Mouse (Mus musculus): ENCODE measurements at regions not wholly inside any gene's neighbourhood (a gene's known extent, or its start where the extent isn't known, plus 50 kb on each side); places are given as distances from the start of the nearest gene placed in this dataset.

DNA sequence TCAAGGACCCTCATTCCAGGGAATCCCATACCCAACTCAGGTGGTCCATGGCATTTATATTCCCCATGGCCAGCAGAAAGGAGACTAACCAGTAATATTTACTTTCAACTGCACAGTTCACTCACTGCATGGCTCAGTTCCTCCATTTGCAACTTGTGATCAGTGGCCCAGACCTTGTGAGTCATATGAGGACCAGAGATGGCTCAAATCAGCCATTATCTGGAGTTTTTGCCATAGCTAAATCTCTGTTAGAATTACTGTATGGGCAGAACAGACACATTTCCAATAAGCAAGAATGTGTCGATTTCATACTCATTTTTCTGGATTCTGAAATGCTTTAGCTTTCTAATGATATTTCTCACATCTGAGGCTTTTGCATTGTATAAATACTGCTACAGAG lies 894.4 kb upstream of the Lrrc6 start:
- Histone ChIP-seq H3K4me2 (ENCODE audit: low read depth, low read length) (no peak overlapping the region), H3K36me3 (replicated peaks; ENCODE audit: control insufficient read depth, insufficient read depth, low read depth, low read length) (no peaks in the 10 kb centered on the region), H3K9ac (replicated peaks; ENCODE audit: low read length) (no peak overlapping the region), H3K4me1 (ENCODE audit: control insufficient read depth, insufficient read depth, low read length) (no peaks in the 10 kb centered on the region), H3K4me3 (ENCODE audit: low read depth, low read length) (no peak overlapping the region), H3K27ac (replicated peaks; ENCODE audit: low read depth, low read length) (no peak overlapping the region), H3K27me3 (ENCODE audit: control insufficient read depth, insufficient read depth, low read length) (no peaks in the 10 kb centered on the region), H3K9me3 (replicated peaks; ENCODE audit: control insufficient read depth, low read length) (no peaks in the 10 kb centered on the region)
- DNase-seq (ENCODE audit: low spot score) (no peak), ATAC-seq (replicated peaks; ENCODE audit: insufficient number of reproducible peaks, low FRiP score, low TSS enrichment, low read depth) (no peak)
- 88% methylated on average over 1 of the region's 1 CpGs for WGBS

DNA sequence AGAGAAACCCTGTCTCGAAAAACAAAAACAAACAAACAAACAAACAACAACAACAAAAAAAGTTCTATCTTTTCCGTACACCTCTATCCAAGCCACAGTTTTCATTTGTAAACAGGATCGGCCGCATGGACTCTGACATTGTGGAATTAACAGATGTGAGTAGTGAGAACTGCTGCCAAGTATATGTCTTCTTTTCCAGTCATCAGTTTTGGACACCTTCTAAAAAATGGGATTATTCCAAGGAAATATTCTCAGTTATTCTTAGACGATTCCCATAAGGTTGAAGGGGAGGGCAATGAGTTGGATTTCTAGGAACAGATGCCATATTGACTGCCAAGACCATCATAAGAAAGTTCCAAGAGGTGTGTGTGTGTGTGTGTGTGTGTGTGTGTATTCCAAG lies 891.2 kb upstream of the Lrrc6 start:
- Histone ChIP-seq H3K9me3 (replicated peaks; ENCODE audit: control insufficient read depth, low read length) (no peaks in the 10 kb centered on the region), H3K9ac (replicated peaks; ENCODE audit: low read length) (no peak overlapping the region), H3K27me3 (ENCODE audit: control insufficient read depth, insufficient read depth, low read length) (no peaks in the 10 kb centered on the region), H3K36me3 (replicated peaks; ENCODE audit: control insufficient read depth, insufficient read depth, low read depth, low read length) (no peaks in the 10 kb centered on the region), H3K27ac (replicated peaks; ENCODE audit: low read depth, low read length) (no peak overlapping the region), H3K4me3 (ENCODE audit: low read depth, low read length) (no peak overlapping the region), H3K4me1 (ENCODE audit: control insufficient read depth, insufficient read depth, low read length) (no peaks in the 10 kb centered on the region), H3K4me2 (ENCODE audit: low read depth, low read length) (no peak overlapping the region)
- no peak for ATAC-seq (replicated peaks; ENCODE audit: insufficient number of reproducible peaks, low FRiP score, low TSS enrichment, low read depth)
- WGBS, result 92% methylated on average over 5 of the region's 5 CpGs
- DNase-seq (ENCODE audit: low spot score), result no peak

DNA sequence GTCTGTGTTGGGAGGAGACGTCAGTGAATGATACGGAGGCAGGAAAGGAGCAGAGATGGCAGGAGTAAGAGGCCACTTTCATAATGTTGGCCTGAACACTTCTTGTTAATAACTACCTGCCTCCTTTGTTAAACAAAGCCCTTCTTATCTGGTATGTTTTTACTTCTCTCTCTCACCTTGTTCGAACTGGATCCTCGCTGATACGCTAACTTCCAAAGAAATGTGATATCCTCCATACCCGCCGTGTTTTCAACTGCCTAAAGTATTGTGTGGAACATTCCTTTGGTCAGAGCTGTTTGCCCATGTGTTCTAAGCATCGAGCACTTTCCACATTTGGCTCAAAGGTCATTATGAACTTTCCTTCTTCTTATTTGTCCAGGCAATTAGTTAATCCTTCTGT lies 887.8 kb upstream of the Lrrc6 start:
- ATAC-seq (replicated peaks; ENCODE audit: insufficient number of reproducible peaks, low FRiP score, low TSS enrichment, low read depth), result no peak
- no peak for DNase-seq (ENCODE audit: low spot score)
- H3K36me3 ChIP-seq (replicated peaks; ENCODE audit: control insufficient read depth, insufficient read depth, low read depth, low read length), result no peaks in the 10 kb centered on the region
- H3K27me3 ChIP-seq (ENCODE audit: control insufficient read depth, insufficient read depth, low read length), result no peaks in the 10 kb centered on the region
- no peak overlapping the region for H3K27ac ChIP-seq (replicated peaks; ENCODE audit: low read depth, low read length)
- no peaks in the 10 kb centered on the region for H3K4me1 ChIP-seq (ENCODE audit: control insufficient read depth, insufficient read depth, low read length)
- H3K9me3 ChIP-seq (replicated peaks; ENCODE audit: control insufficient read depth, low read length), result no peaks in the 10 kb centered on the region
- no peak overlapping the region for H3K4me2 ChIP-seq (ENCODE audit: low read depth, low read length)
- 51% methylated on average over 8 of the region's 8 CpGs for WGBS
- H3K9ac ChIP-seq (replicated peaks; ENCODE audit: low read length), result no peak overlapping the region
- no peak overlapping the region for H3K4me3 ChIP-seq (ENCODE audit: low read depth, low read length)

DNA sequence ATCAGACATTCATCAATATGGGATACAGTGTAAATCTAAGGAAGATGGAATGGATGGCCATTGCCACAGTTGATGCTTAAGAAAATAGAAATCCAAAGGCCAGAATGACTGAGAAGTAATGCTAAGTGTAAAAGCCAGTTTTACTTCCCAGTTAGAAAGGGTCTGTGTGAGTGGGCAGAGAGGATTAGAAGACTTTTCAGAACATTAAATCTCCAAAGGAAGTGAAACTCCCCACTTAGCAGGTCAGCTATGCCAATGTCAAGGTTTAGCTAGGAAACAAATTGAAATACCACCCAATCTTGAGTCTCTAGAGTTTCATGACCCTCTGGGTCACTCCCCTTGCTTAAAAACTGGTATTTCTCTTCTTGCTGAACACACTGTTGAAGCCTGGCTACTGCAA lies 886.2 kb upstream of the Lrrc6 start:
- Histone ChIP-seq H3K27me3 (ENCODE audit: control insufficient read depth, insufficient read depth, low read length) (no peaks in the 10 kb centered on the region), H3K9ac (replicated peaks; ENCODE audit: low read length) (no peak overlapping the region), H3K9me3 (replicated peaks; ENCODE audit: control insufficient read depth, low read length) (no peaks in the 10 kb centered on the region), H3K36me3 (replicated peaks; ENCODE audit: control insufficient read depth, insufficient read depth, low read depth, low read length) (no peaks in the 10 kb centered on the region), H3K27ac (replicated peaks; ENCODE audit: low read depth, low read length) (no peak overlapping the region), H3K4me2 (ENCODE audit: low read depth, low read length) (no peak overlapping the region), H3K4me1 (ENCODE audit: control insufficient read depth, insufficient read depth, low read length) (no peaks in the 10 kb centered on the region), H3K4me3 (ENCODE audit: low read depth, low read length) (no peak overlapping the region)
- ATAC-seq (replicated peaks; ENCODE audit: insufficient number of reproducible peaks, low FRiP score, low TSS enrichment, low read depth) (no peak), DNase-seq (ENCODE audit: low spot score) (no peak)

DNA sequence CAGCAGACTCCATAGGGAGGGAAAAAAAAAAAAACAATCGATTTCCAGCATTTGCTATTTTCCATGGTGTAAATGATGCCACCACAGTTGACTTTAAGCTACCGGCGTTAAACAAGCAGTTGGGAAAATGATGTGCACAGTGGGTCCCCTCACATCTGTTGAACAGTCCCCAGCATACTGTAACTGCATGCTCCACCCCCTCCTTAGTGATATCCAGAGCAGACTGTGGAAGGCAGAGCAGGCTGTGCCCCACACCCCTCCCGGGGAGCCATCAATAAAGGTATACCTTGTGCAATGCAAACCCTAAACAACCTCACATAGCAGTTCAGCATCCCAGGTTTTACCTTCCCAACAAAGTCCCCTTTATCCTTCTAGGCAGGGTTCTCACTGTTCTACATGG lies 872.9 kb upstream of the Lrrc6 start:
- no peak overlapping the region for H3K9ac ChIP-seq (replicated peaks; ENCODE audit: low read length)
- WGBS, result 56% methylated on average over 4 of the region's 4 CpGs
- no peaks in the 10 kb centered on the region for H3K4me1 ChIP-seq (ENCODE audit: control insufficient read depth, insufficient read depth, low read length)
- no peaks in the 10 kb centered on the region for H3K27me3 ChIP-seq (ENCODE audit: control insufficient read depth, insufficient read depth, low read length)
- H3K4me2 ChIP-seq (ENCODE audit: low read depth, low read length), result no peak overlapping the region
- no peak for ATAC-seq (replicated peaks; ENCODE audit: insufficient number of reproducible peaks, low FRiP score, low TSS enrichment, low read depth)
- H3K9me3 ChIP-seq (replicated peaks; ENCODE audit: control insufficient read depth, low read length), result no peaks in the 10 kb centered on the region
- DNase-seq (ENCODE audit: low spot score), result no peak
- no peak overlapping the region for H3K27ac ChIP-seq (replicated peaks; ENCODE audit: low read depth, low read length)
- H3K4me3 ChIP-seq (ENCODE audit: low read depth, low read length), result no peak overlapping the region
- H3K36me3 ChIP-seq (replicated peaks; ENCODE audit: control insufficient read depth, insufficient read depth, low read depth, low read length), result no peaks in the 10 kb centered on the region

DNA sequence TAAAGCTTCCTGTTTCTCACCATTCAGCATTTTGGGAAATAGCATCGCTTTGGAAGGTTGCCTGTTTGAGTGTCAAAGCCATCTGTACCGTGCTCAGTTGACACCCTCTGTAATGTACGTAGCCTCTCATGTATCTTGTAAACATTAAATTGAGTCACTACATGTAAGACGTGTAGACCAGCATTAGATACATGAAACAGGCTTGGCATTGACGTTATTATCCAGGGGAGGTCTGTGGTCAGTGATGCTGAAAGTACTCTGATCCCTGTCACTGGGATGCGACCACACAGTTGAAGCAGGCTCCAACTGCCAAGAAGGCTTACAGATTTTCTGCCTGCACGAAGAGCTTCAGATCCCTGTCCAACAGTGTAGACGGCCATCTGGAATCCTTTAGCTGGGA lies 872.3 kb upstream of the Lrrc6 start:
- H3K27ac ChIP-seq (replicated peaks; ENCODE audit: low read depth, low read length), result no peak overlapping the region
- 62% methylated on average over 8 of the region's 8 CpGs for WGBS
- DNase-seq (ENCODE audit: low spot score) (peak; percentile 43), ATAC-seq (replicated peaks; ENCODE audit: insufficient number of reproducible peaks, low FRiP score, low TSS enrichment, low read depth) (no peak)
- no peaks in the 10 kb centered on the region for H3K36me3 ChIP-seq (replicated peaks; ENCODE audit: control insufficient read depth, insufficient read depth, low read depth, low read length)
- H3K4me3 ChIP-seq (ENCODE audit: low read depth, low read length), result no peak overlapping the region
- H3K9me3 ChIP-seq (replicated peaks; ENCODE audit: control insufficient read depth, low read length), result no peaks in the 10 kb centered on the region
- no peak overlapping the region for H3K4me2 ChIP-seq (ENCODE audit: low read depth, low read length)
- no peaks in the 10 kb centered on the region for H3K4me1 ChIP-seq (ENCODE audit: control insufficient read depth, insufficient read depth, low read length)
- H3K27me3 ChIP-seq (ENCODE audit: control insufficient read depth, insufficient read depth, low read length), result no peaks in the 10 kb centered on the region
- no peak overlapping the region for H3K9ac ChIP-seq (replicated peaks; ENCODE audit: low read length)

DNA sequence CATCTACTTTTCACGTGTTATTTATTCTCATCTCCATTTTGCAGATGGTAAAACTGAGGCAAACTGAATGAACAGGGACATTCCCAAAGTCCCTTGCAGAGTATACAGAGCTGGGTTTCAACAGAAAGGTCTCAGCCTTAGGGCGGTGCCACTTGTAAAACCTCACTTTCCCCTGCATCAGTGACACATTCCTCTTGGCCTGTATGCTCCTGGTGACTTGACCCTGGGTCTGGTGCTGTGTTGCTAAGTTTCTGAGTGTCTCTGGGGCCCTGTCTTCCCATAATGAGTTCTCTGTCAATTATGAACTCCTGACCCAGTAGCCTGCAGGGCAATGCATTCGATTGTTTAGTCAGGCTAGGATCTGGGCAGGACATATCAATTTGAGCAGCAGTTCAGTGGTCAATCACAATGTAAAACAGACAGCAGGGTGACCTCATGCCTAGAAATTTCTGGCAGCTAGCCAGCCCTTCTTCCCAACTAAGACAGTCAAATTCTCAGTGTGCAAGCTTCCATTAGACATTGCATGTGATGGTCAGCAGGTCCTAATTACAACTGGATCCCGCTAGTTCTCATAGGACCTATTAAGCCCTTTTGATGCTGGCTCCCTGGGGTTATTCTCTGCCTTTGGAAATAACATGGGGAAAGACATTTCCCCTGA lies 863.5 kb upstream of the Lrrc6 start:
- H3K4me1 ChIP-seq (ENCODE audit: control insufficient read depth, insufficient read depth, low read length), result no peaks in the 10 kb centered on the region
- no peak overlapping the region for H3K9ac ChIP-seq (replicated peaks; ENCODE audit: low read length)
- no peak overlapping the region for H3K27ac ChIP-seq (replicated peaks; ENCODE audit: low read depth, low read length)
- 35% methylated on average over 4 of the region's 4 CpGs for WGBS
- H3K9me3 ChIP-seq (replicated peaks; ENCODE audit: control insufficient read depth, low read length), result no peaks in the 10 kb centered on the region
- H3K4me3 ChIP-seq (ENCODE audit: low read depth, low read length), result no peak overlapping the region
- no peak overlapping the region for H3K4me2 ChIP-seq (ENCODE audit: low read depth, low read length)
- H3K27me3 ChIP-seq (ENCODE audit: control insufficient read depth, insufficient read depth, low read length), result no peaks in the 10 kb centered on the region
- H3K36me3 ChIP-seq (replicated peaks; ENCODE audit: control insufficient read depth, insufficient read depth, low read depth, low read length), result no peaks in the 10 kb centered on the region
- DNase-seq (ENCODE audit: low spot score) (peak; percentile 53), ATAC-seq (replicated peaks; ENCODE audit: insufficient number of reproducible peaks, low FRiP score, low TSS enrichment, low read depth) (peak; percentile 82)

DNA sequence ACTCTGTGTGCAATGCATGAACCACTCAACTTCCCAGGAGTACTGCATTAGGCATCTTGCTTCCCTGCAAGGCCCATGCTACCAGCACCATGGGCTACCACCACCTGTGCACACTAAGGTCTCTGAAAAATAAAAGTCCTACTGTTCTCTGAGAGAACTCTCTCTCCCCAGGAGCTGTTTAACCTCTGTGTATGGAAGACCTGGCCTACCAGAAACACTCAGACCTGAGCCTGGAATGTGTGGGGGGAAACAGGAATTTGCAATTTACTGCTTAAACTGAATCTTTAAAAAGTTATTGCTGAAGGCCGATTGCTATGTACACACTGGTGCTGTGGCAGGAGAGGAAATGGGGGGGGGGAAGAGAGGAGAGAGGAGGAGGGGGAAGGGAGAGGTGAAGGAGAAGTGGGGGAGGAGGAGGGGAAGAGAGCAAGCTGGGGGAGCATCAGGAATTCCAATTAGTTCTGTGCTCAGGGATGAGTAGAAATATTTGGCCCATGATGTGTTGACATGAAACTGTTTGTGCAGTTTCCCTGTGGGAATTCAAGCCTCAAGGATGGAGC lies 860.4 kb upstream of the Lrrc6 start:
- Histone ChIP-seq H3K27me3 (ENCODE audit: control insufficient read depth, insufficient read depth, low read length) (no peaks in the 10 kb centered on the region), H3K36me3 (replicated peaks; ENCODE audit: control insufficient read depth, insufficient read depth, low read depth, low read length) (no peaks in the 10 kb centered on the region), H3K27ac (replicated peaks; ENCODE audit: low read depth, low read length) (no peak overlapping the region), H3K4me1 (ENCODE audit: control insufficient read depth, insufficient read depth, low read length) (no peaks in the 10 kb centered on the region), H3K4me2 (ENCODE audit: low read depth, low read length) (no peak overlapping the region), H3K4me3 (ENCODE audit: low read depth, low read length) (no peak overlapping the region), H3K9me3 (replicated peaks; ENCODE audit: control insufficient read depth, low read length) (no peaks in the 10 kb centered on the region), H3K9ac (replicated peaks; ENCODE audit: low read length) (no peak overlapping the region)
- WGBS, result 19% methylated on average over 1 of the region's 1 CpGs
- ATAC-seq (replicated peaks; ENCODE audit: insufficient number of reproducible peaks, low FRiP score, low TSS enrichment, low read depth) (no peak), DNase-seq (ENCODE audit: low spot score) (peak; percentile 7)
